In genomic region chr11:62574703-62575085, GRCm38 (mm10) we compare ENCODE assay signal across 1 mouse cellular context.
A peak's percentile ranks its signal among the peaks of the same experiment; 100 is the strongest.
TF ChIP-seq lines count a peak whose summit lies in the region.

No protein-coding gene starts in this region.

TF ChIP-seq in CH12.LX, 34 proteins besides CTCF, POLR2A, EP300 and RAD21:
- TF ChIP-seq ZKSCAN1 (IDR thresholded peaks at IDR 0.05; ENCODE audit: borderline replicate concordance, low read depth, low read length) (no peak), RCOR1 (conservative IDR thresholded peaks at IDR 0.05; ENCODE audit: low read depth, low read length) (no peak), PAX5 (IDR thresholded peaks at IDR 0.05; ENCODE audit: low read length) (no peak), CHD2 (IDR thresholded peaks at IDR 0.05; ENCODE audit: low read length) (0 out of 2 replicates have a peak, but pooled peaks have one; percentile 1), MAX (IDR thresholded peaks at IDR 0.05; ENCODE audit: low read length) (0 out of 2 replicates have a peak, but pooled peaks have one; percentile 30), MXI1 (IDR thresholded peaks at IDR 0.05; ENCODE audit: low read depth, low read length) (peak; percentile 33), CHD1 (IDR thresholded peaks at IDR 0.05; ENCODE audit: low read depth, low read length) (no peak; the same call in 1 of the 2 replicates), GABPA (IDR thresholded peaks at IDR 0.05; ENCODE audit: insufficient replicate concordance, low read depth, low read length) (no peak; the same call in 1 of the 2 replicates)
